Mouse (Mus musculus) E14TG2a.4 (cell line): ENCODE measurements around the gene Il2ra.

ENCODE experiments used
- CTCF ChIP-seq: conservative IDR thresholded peaks from 2 replicates; pipeline ENCODE4 v1.5.1; 2014; ENCODE audit warnings: low read length
- POU5F1 ChIP-seq: IDR thresholded peaks from 2 replicates; pipeline ENCODE4 v1.6.1; 2014; ENCODE audit warnings: low read length, borderline replicate concordance

DNA sequence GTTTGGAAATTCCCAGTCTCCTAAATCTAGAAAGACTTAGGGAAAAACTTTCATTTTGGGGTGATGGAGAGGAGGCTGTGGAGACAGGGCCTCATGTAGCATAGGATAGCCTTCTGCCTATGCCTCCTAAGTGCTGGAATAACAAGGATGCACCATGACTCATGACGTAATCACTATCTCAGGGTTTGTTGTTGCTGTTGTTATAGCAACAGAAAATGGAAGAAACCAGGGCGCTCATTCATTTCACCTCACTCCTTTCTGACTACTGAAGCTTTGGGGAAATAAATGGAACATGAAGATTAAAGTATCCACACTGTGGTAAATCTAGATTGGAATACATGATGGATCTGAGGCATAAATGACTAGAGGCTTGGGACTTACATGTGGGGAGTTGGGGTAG is 18.9 kb upstream of the Il2ra start:
- no peak for TF ChIP-seq CTCF
- TF ChIP-seq POU5F1: no peak
